ENCODE assay signal across 11 mouse cellular contexts in the genomic region with DNA sequence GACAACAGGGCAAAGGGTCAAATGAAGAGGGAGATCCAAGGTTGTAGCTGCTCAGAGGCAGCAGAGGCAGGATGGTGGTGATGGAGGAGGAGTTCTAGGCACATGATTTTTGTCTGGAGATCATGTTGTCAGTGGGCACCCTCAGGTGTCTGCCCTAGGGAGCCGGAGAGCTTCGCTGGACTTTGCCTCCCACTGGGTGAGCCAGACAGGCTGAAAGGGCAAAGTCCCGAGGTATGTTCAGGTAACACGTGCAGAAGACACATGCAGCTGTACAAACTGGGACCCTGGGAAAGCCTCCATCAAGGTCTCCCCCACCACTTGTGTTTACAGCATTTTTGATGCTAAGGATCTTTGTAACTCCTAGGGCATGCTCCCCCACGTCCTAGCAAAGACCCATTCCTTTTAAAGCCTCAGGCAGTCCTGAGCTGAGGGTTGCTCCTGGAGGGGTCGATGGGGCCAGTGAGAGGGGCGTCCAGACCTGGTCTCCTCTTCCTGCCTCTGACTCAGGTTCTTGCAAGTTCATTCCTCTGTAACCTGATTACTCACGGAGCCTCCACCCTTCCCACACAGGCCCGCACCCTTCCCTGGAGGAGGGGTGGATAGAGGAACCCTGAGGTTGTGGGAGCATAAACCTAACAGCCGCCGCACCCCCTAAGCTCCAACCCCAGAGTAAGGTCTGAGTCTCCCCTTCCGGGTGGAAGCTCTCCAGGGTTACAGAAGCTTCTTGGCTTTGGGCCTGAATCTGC. TPM values are rescaled to one million over a fixed set of nuclear protein-coding genes. Genes with fewer than 3 reads are reported as not detected.
DNase-seq lines count a peak whose midpoint lies in the region; ATAC-seq and TF ChIP-seq lines count a peak whose summit lies in the region.
"Had no signal": no experiment of that assay in that cellular context is flagged by ENCODE, and none has a peak within 500 bp of the region (broad histone marks: within the 10 kb centered on the region; RNA-seq: fewer than 3 reads in every experiment).

No protein-coding gene starts in this region.

- H3K4me2 ChIP-seq in stomach, embryonic 14.5 days (replicated peaks; ENCODE audit: low read depth, low read length), result no peak overlapping the region
- H3K4me2 ChIP-seq: neural tube, embryonic 13.5 days had no signal

- DNase-seq in kidney, adult 11 months, result peak; percentile 86
- DNase-seq in kidney, postnatal 10 days, result no peak
- peak; percentile 74 to 77 for DNase-seq in kidney, postnatal 36 days
- DNase-seq in cerebellum, adult 2 months, result no peak
- DNase-seq in lung, postnatal 14 days, result no peak
- DNase-seq: heart, adult 18-20 months; lung, postnatal 36 days had no signal

- H3K9me3 ChIP-seq in stomach, embryonic 14.5 days (ENCODE audit: control insufficient read depth, low read depth, low read length), result no peaks in the 10 kb centered on the region
- H3K9me3 ChIP-seq: neural tube, embryonic 13.5 days had no signal

- H3K4me1 ChIP-seq in embryonic fibroblast, embryonic 13.5 days (ENCODE audit: control insufficient read depth, insufficient read depth, low read length), result peaks cover 23% of the 10 kb centered on the region
- peaks cover 17% of the 10 kb centered on the region; the same call in 1 of the 2 replicates for H3K4me1 ChIP-seq in stomach, embryonic 14.5 days (ENCODE audit: control insufficient read depth, insufficient read depth, low read length)
- H3K4me1 ChIP-seq in cerebellum, adult 2 months (ENCODE audit: control insufficient read depth, insufficient read depth, low read length), result no peaks in the 10 kb centered on the region; the same call in 1 of the 2 replicates

- no peak overlapping the region for H3K4me3 ChIP-seq in embryonic fibroblast, embryonic 13.5 days (ENCODE audit: insufficient read depth, low read length)
- H3K4me3 ChIP-seq in stomach, embryonic 14.5 days (ENCODE audit: low read depth, low read length), result no peak overlapping the region
- H3K4me3 ChIP-seq in cerebellum, adult 2 months (replicated peaks; ENCODE audit: insufficient read depth, low read depth, low read length), result no peak overlapping the region
- H3K4me3 ChIP-seq: neural tube, embryonic 13.5 days had no signal

- no peaks in the 10 kb centered on the region for H3K36me3 ChIP-seq in stomach, embryonic 14.5 days (ENCODE audit: control insufficient read depth, insufficient read depth, low read length)
- H3K36me3 ChIP-seq: neural tube, embryonic 13.5 days had no signal

- TF ChIP-seq POLR2A in embryonic fibroblast, embryonic 13.5 days (IDR thresholded peaks at IDR 0.05; ENCODE audit: low read depth, low read length), result no peak
- TF ChIP-seq POLR2A in cerebellum, adult 2 months (IDR thresholded peaks at IDR 0.05; ENCODE audit: borderline replicate concordance, insufficient read depth, low read length), result no peak

- H3K27ac ChIP-seq in embryonic fibroblast, embryonic 13.5 days (ENCODE audit: insufficient read depth, low read length), result peak overlapping the region; percentile 38; the same call in 1 of the 2 replicates
- H3K27ac ChIP-seq in stomach, embryonic 14.5 days (ENCODE audit: low read length), result peak overlapping the region; percentile 28; the same call in 1 of the 2 replicates
- H3K27ac ChIP-seq in cerebellum, adult 2 months (ENCODE audit: insufficient read depth, low read length), result no peak overlapping the region
- H3K27ac ChIP-seq: neural tube, embryonic 13.5 days had no signal

- 0 out of 2 replicates have a peak, but pooled peaks have one; percentile 16 for ATAC-seq in stomach, embryonic 14.5 days (ENCODE audit: insufficient number of reproducible peaks, insufficient read depth, low FRiP score, low read depth)
- ATAC-seq in inflammation-experienced regulatory T-cells, adult 6 months, result no peak

- no peak for TF ChIP-seq CTCF in embryonic fibroblast, embryonic 13.5 days (IDR thresholded peaks at IDR 0.05; ENCODE audit: borderline replicate concordance, insufficient read depth, low read length)
- no peak for TF ChIP-seq CTCF in cerebellum, adult 2 months (IDR thresholded peaks at IDR 0.05; ENCODE audit: borderline replicate concordance, insufficient read depth, low read depth, low read length)

- 40% methylated on average over 12 of the region's 12 CpGs for WGBS in stomach, embryonic 14.5 days
- 75% methylated on average over 12 of the region's 12 CpGs for WGBS in cerebellum, adult 2 months

- H3K27me3 ChIP-seq in stomach, embryonic 14.5 days (ENCODE audit: control insufficient read depth, insufficient read depth, low read length), result no peaks in the 10 kb centered on the region
- H3K27me3 ChIP-seq in cerebellum, adult 2 months (ENCODE audit: control insufficient read depth, insufficient read depth, low read length), result no peaks in the 10 kb centered on the region
- H3K27me3 ChIP-seq: neural tube, embryonic 13.5 days had no signal

- H3K9ac ChIP-seq in stomach, embryonic 14.5 days (replicated peaks; ENCODE audit: low read depth, low read length), result no peak overlapping the region
- H3K9ac ChIP-seq: neural tube, embryonic 13.5 days had no signal

RNA-seq across cellular contexts. Expression of a gene that starts 17.0 kb away (rescaled TPM):
- polyA plus RNA-seq in embryonic fibroblast, embryonic 13.5 days (2011; ENCODE audit: insufficient read length, low read depth, missing spikeins), result not detected in 2 replicates
- polyA plus RNA-seq in stomach, embryonic 14.5 days (2014; fragmentation: Nextera tagmentation; extraction: Ambion mirVana), result 2.4 and 2.5 TPM in 2 replicates
- 0.18 and 0.25 TPM in 2 replicates for polyA plus RNA-seq in cerebellum, adult 2 months (2012; rRNA removed)
- polyA plus RNA-seq in inflammation-experienced regulatory T-cells, adult 6 months (2017; shearing (Covaris generic)), result under 1 TPM; 0.30 to 0.58 (median 0.51) TPM

RNA-seq across cellular contexts. Expression of a gene that starts 48.7 kb away (rescaled TPM):
- not detected in 2 replicates for polyA plus RNA-seq in embryonic fibroblast, embryonic 13.5 days (2011; ENCODE audit: insufficient read length, low read depth, missing spikeins)
- polyA plus RNA-seq in stomach, embryonic 14.5 days (2014; fragmentation: Nextera tagmentation; extraction: Ambion mirVana), result 0.46 and 0.52 TPM in 2 replicates
- 0.11 and 0.30 TPM in 2 replicates for polyA plus RNA-seq in cerebellum, adult 2 months (2012; rRNA removed)
- 100 to 1,000 TPM in 2 of 3 experiments, 10 to 100 TPM in 1; 16.6 to 295 (median 286) TPM for polyA plus RNA-seq in inflammation-experienced regulatory T-cells, adult 6 months (2017; shearing (Covaris generic))
- polyA plus RNA-seq: neural tube, embryonic 13.5 days had no signal

Comparison
In these comparisons a context has a peak if more than half of its experiments do, and no peak if none do; other contexts are left out.
1. DNase-seq: peak in kidney, adult 11 months (single experiment) and kidney, postnatal 36 days (2 of 2); none in kidney, postnatal 10 days (single experiment), cerebellum, adult 2 months (0 of 2) and lung, postnatal 14 days (single experiment).
2. RNA of a gene that starts 48.7 kb away (polyA plus RNA-seq): 16.6 to 295 TPM in inflammation-experienced regulatory T-cells, adult 6 months; 0.46 to 0.52 TPM in stomach, embryonic 14.5 days, 0.11 to 0.30 TPM in cerebellum, adult 2 months and not detected in embryonic fibroblast, embryonic 13.5 days; every median in the first group is over 10 times any median in the second.